Mouse (Mus musculus) midbrain, embryonic 16.5 days (tissue): ENCODE measurements at regions not wholly inside any gene's neighbourhood (a gene's known extent, or its start where the extent isn't known, plus 50 kb on each side); places are given as distances from the start of the nearest gene placed in this dataset.

Experiments used
- ATAC-seq: fragments of 200-750 bp; cut with Nextera tagmentation; 2 replicates; pipeline ENCODE4 v1.8.0; 2017; ENCODE audit warnings: moderate TSS enrichment
- H3K27ac ChIP-seq: fragments of 300-500 bp; sonication (generic); 2 replicates; pipeline ENCODE4 v1.5.1; 2014; ENCODE audit warnings: mild to moderate bottlenecking, low read length, mixed read lengths
- H3K27me3 ChIP-seq: fragments of 300-500 bp; sonication (generic); 2 replicates; pipeline ENCODE4 v1.6.1; 2014; ENCODE audit warnings: low read depth, low read length, mixed read lengths; ENCODE audit not compliant: control insufficient read depth, insufficient read depth
- H3K36me3 ChIP-seq: fragments of 300-500 bp; sonication (generic); 2 replicates; pipeline ENCODE4 v1.6.1; 2014; ENCODE audit warnings: mild to moderate bottlenecking, low read length, moderate library complexity, mixed read lengths; ENCODE audit not compliant: control insufficient read depth, insufficient read depth
- H3K4me1 ChIP-seq: fragments of 300-500 bp; sonication (generic); 2 replicates; pipeline ENCODE4 v1.6.1; 2014; ENCODE audit warnings: mild to moderate bottlenecking, low read length, mixed read lengths; ENCODE audit not compliant: control insufficient read depth, insufficient read depth
- H3K4me2 ChIP-seq: fragments of 300-500 bp; sonication (generic); 2 replicates; pipeline ENCODE4 v1.6.1; 2014; ENCODE audit warnings: mild to moderate bottlenecking, low read length, mixed read lengths
- H3K4me3 ChIP-seq: fragments of 300-500 bp; sonication (generic); 2 replicates; pipeline ENCODE4 v1.5.1; 2014; ENCODE audit warnings: low read depth, mild to moderate bottlenecking, low read length, moderate library complexity, mixed read lengths
- H3K9ac ChIP-seq: fragments of 300-500 bp; sonication (generic); 2 replicates; pipeline ENCODE4 v1.6.1; 2014; ENCODE audit warnings: low read depth, low read length, mixed read lengths
- H3K9me3 ChIP-seq: fragments of 300-500 bp; sonication (generic); replicated peaks from 2 replicates; pipeline ENCODE4 v1.6.1; 2014; ENCODE audit warnings: mild to moderate bottlenecking, low read length, mixed read lengths; ENCODE audit not compliant: control insufficient read depth, poor library complexity, severe bottlenecking
- WGBS: fragments of 180-500 bp; shearing (Covaris S2); extraction: QIAGEN DNeasy Blood & Tissue Kit; methylation state at CpG from one replicate; pipeline ENCODE4 v1.1.7; 2014; 5-methylcytosine and 5-hydroxymethylcytosine counted together

- Histone ChIP-seq H3K36me3 (no peaks in the 10 kb centered on the region), H3K4me2 (no peak overlapping the region), H3K9ac (no peak overlapping the region), H3K4me1 (no peaks in the 10 kb centered on the region), H3K4me3 (no peak overlapping the region), H3K9me3 (no peaks in the 10 kb centered on the region; the same call in 1 of the 2 replicates), H3K27me3 (no peaks in the 10 kb centered on the region), H3K27ac (no peak overlapping the region)
- 93% methylated on average over 2 of the region's 2 CpGs for WGBS
- ATAC-seq = no peak
These were observed 372.1 kb downstream of the Fam84a start for GRCm38 (mm10) chr12:13779752-13780151.

DNA sequence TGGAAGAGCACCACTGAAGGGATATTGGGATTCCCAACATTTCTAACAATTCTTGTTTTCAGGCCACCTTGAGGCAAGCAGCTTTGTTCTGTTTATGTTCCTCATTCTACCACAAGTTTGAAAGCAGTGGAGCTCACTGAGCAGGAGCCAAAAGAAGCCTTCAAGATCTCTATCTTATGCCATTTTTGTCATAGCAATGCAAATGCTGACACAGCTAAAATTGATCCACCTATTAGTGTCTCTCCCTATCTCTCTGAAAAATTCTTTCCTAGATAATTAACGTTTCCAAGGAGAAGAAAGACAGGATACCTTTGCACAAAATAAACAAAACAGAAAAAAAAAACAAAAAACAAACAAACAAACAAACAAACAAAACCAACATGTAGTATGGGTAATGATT lies 375.2 kb downstream of the Fam84a start:
- H3K4me3 ChIP-seq = no peak overlapping the region
- H3K36me3 ChIP-seq = no peaks in the 10 kb centered on the region
- no peaks in the 10 kb centered on the region; the same call in 1 of the 2 replicates for H3K9me3 ChIP-seq
- no peak overlapping the region for H3K9ac ChIP-seq
- H3K4me1 ChIP-seq = no peaks in the 10 kb centered on the region
- H3K4me2 ChIP-seq = no peak overlapping the region
- H3K27me3 ChIP-seq = no peaks in the 10 kb centered on the region
- no peak for ATAC-seq
- no peak overlapping the region for H3K27ac ChIP-seq
- WGBS = 85% methylated on average over 1 of the region's 1 CpGs

DNA sequence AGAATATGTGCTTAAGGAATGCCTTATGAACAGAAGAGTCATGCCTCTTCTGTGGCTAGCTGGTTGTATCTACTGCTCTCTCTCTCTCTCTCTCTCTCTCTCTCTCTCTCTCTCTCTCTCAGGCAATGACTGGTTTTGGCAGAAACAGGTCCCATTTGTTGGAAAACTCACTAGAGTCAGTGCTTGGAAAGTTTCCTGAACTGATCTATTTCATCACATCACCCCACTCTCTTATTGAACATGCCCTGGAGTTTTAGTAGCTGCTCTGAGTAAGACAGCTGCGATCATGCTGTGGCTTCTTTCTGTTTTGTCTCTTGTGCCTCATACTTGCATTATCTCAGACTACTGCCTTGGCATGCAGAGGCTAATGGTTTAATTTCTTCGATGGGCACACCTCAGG lies 382.2 kb downstream of the Fam84a start:
- no peak for ATAC-seq
- Histone ChIP-seq H3K27ac (no peak overlapping the region), H3K36me3 (no peaks in the 10 kb centered on the region), H3K4me3 (no peak overlapping the region), H3K27me3 (no peaks in the 10 kb centered on the region), H3K4me2 (no peak overlapping the region), H3K4me1 (no peaks in the 10 kb centered on the region), H3K9ac (no peak overlapping the region), H3K9me3 (no peaks in the 10 kb centered on the region)
- 98% methylated on average over 2 of the region's 2 CpGs for WGBS

- H3K27ac ChIP-seq = no peak overlapping the region
- H3K9ac ChIP-seq = no peak overlapping the region
- no peak for ATAC-seq
- no peak overlapping the region for H3K4me3 ChIP-seq
- no peaks in the 10 kb centered on the region for H3K9me3 ChIP-seq
- no peaks in the 10 kb centered on the region for H3K27me3 ChIP-seq
- WGBS = 88% methylated on average over 4 of the region's 4 CpGs
- no peak overlapping the region for H3K4me2 ChIP-seq
- no peaks in the 10 kb centered on the region for H3K36me3 ChIP-seq
- no peaks in the 10 kb centered on the region for H3K4me1 ChIP-seq
These were observed 382.7 kb downstream of the Fam84a start for GRCm38 (mm10) chr12:13769156-13769555.

DNA sequence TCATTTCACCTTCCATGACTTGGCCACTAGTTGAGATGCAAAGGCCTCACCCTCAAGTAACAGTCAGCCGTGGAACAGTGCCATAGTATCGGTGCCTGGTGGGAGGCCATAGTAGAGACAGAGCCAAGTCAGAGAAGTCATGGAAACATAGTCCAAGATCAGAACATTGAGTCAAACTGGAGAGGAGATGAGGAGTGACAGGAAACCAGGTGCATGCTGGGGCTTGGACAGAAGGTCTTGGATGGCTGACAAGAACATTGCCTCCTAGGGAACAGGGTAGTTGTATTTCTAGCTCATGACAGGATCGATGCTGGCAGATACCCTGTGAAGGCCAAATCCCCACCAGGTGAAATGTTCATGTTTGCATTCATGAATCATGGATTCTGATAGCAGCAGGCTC lies 385.4 kb downstream of the Fam84a start:
- no peak overlapping the region for H3K9ac ChIP-seq
- H3K27ac ChIP-seq = no peak overlapping the region
- H3K27me3 ChIP-seq = no peaks in the 10 kb centered on the region
- WGBS = 97% methylated on average over 3 of the region's 3 CpGs
- no peaks in the 10 kb centered on the region for H3K36me3 ChIP-seq
- H3K9me3 ChIP-seq = no peaks in the 10 kb centered on the region
- no peak overlapping the region for H3K4me3 ChIP-seq
- no peaks in the 10 kb centered on the region for H3K4me1 ChIP-seq
- H3K4me2 ChIP-seq = no peak overlapping the region
- no peak for ATAC-seq

- Histone ChIP-seq H3K9ac (no peak overlapping the region), H3K4me2 (no peak overlapping the region), H3K9me3 (no peaks in the 10 kb centered on the region), H3K36me3 (no peaks in the 10 kb centered on the region), H3K4me3 (no peak overlapping the region), H3K27me3 (no peaks in the 10 kb centered on the region), H3K27ac (no peak overlapping the region), H3K4me1 (no peaks in the 10 kb centered on the region)
- no peak for ATAC-seq
- 74% methylated on average over 2 of the region's 2 CpGs for WGBS
These were observed 398.0 kb downstream of the Fam84a start for GRCm38 (mm10) chr12:13753878-13754277.

DNA sequence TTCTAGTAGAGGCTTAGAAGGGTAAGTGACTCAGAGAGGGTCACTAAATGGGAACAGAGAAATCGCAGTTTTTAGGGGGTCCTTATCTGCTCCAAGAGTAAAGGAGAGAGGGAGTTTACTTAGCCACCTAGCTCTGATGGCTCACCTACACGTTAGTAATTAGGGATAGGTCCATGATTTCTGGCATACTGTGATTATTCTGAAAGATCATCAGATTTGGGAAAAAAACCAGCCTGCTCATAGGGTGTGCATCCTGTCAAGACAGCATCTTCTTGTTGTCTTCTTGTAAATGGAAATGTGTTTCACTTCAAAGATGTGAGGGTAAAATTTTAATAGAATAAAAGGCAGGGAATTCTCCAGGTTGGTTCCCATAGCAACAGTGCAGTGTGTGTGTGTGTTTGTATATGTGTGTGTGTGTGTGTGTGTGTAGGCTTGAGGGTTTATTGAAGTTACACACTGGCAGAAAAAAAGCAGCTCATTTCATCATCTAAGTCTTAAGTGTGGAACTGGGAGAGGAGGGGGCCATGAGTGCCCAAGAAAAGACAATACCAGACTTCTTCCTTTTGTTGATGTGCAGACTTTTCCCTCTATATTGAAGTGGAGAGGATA lies 407.4 kb downstream of the Fam84a start:
- H3K9me3 ChIP-seq = no peaks in the 10 kb centered on the region
- H3K9ac ChIP-seq = no peak overlapping the region
- no peaks in the 10 kb centered on the region for H3K27me3 ChIP-seq
- WGBS = 66% methylated on average over 2 of the region's 2 CpGs
- H3K4me3 ChIP-seq = no peak overlapping the region
- no peaks in the 10 kb centered on the region for H3K36me3 ChIP-seq
- no peak overlapping the region for H3K4me2 ChIP-seq
- H3K4me1 ChIP-seq = peaks cover 11% of the 10 kb centered on the region
- peak overlapping the region; percentile 24 for H3K27ac ChIP-seq
- ATAC-seq = peak; percentile 86

DNA sequence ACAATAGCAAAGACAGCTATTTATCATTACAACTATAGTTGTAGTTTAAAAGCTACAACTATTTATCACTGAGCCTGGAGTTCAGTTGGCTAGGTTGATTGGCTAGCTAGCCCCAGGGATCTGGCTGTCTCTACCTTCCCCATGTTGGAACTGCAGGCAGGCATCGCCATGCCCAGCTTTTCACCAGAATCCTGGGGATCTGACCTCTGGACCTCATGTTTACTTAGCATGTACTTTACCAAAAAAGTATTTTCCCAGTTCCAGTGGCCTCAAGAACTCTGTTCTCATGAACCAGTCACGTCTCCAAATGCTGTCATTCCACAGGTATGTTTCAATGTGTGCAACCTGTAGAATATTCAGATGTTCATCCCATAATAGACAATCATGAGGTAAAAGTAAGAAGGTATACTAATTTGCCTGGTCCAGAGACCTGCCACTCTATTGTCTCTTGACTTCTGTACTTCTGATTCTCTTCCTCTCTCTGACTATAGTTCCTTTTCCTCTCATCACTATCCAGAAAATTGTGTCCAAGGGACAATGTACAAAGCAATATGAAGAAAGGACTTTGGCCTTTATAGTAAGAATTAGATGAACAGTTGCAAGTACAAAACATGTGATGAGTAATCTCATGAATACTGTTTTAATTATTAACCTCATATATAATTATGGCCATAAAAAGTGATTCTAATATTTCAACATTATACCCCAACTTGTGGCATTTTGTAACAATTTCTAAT lies 421.8 kb downstream of the Fam84a start:
- no peak for ATAC-seq
- Histone ChIP-seq H3K9ac (no peak overlapping the region), H3K4me3 (no peak overlapping the region), H3K27me3 (no peaks in the 10 kb centered on the region), H3K27ac (no peak overlapping the region), H3K4me1 (no peaks in the 10 kb centered on the region), H3K36me3 (no peaks in the 10 kb centered on the region), H3K4me2 (no peak overlapping the region), H3K9me3 (no peaks in the 10 kb centered on the region)
- WGBS = 80% methylated on average over 2 of the region's 2 CpGs

- Histone ChIP-seq H3K4me3 (no peak overlapping the region), H3K9ac (no peak overlapping the region), H3K4me1 (no peaks in the 10 kb centered on the region), H3K27ac (no peak overlapping the region), H3K27me3 (no peaks in the 10 kb centered on the region), H3K9me3 (no peaks in the 10 kb centered on the region), H3K4me2 (no peak overlapping the region), H3K36me3 (no peaks in the 10 kb centered on the region)
- WGBS = 70% methylated on average over 4 of the region's 4 CpGs
- ATAC-seq = no peak
These were observed 422.9 kb downstream of the Fam84a start for GRCm38 (mm10) chr12:13728986-13729385.
